Mouse (Mus musculus) embryonic facial prominence, embryonic 14.5 days (tissue): ENCODE results near the gene Ell. TPM values are rescaled to one million over a fixed set of nuclear protein-coding genes. Genes with fewer than 3 reads are reported as not detected.

Source experiments
- ATAC-seq: fragments of 200-750 bp; cut with Nextera tagmentation; 2 replicates; pipeline ENCODE4 v1.8.0; 2017; ENCODE audit warnings: low read depth, moderate number of reproducible peaks, moderate TSS enrichment
- DNase-seq: peaks from one replicate; pipeline ENCODE4 v3.0.0-alpha.2; 2015; ENCODE audit warnings: low spot score
- H3K27ac ChIP-seq: fragments of 300-500 bp; sonication (generic); replicated peaks from 2 replicates; pipeline ENCODE4 v1.5.1; 2014; ENCODE audit warnings: low read depth, mild to moderate bottlenecking, low read length, moderate library complexity
- H3K27me3 ChIP-seq: fragments of 300-500 bp; sonication (generic); replicated peaks from 2 replicates; pipeline ENCODE4 v1.6.1; 2014; ENCODE audit warnings: low read length; ENCODE audit not compliant: control insufficient read depth, insufficient read depth
- H3K36me3 ChIP-seq: fragments of 300-500 bp; sonication (generic); 2 replicates; pipeline ENCODE4 v1.6.1; 2014; ENCODE audit warnings: low read length, mixed read lengths; ENCODE audit not compliant: control insufficient read depth, insufficient read depth
- H3K4me1 ChIP-seq: fragments of 300-500 bp; sonication (generic); 2 replicates; pipeline ENCODE4 v1.6.1; 2014; ENCODE audit warnings: antibody characterized with exemption, low read length; ENCODE audit not compliant: control insufficient read depth, insufficient read depth
- H3K4me2 ChIP-seq: fragments of 300-500 bp; sonication (generic); 2 replicates; pipeline ENCODE4 v1.6.1; 2014; ENCODE audit warnings: low read depth, mild to moderate bottlenecking, low read length, moderate library complexity, mixed read lengths
- H3K4me3 ChIP-seq: fragments of 300-500 bp; sonication (generic); 2 replicates; pipeline ENCODE4 v1.5.1; 2014; ENCODE audit warnings: low read depth, mild to moderate bottlenecking, low read length
- H3K9ac ChIP-seq: fragments of 300-500 bp; sonication (generic); 2 replicates; pipeline ENCODE4 v1.6.1; 2014; ENCODE audit warnings: low read depth, mild to moderate bottlenecking, low read length, moderate library complexity, mixed read lengths
- H3K9me3 ChIP-seq: fragments of 300-500 bp; sonication (generic); 2 replicates; pipeline ENCODE4 v1.6.1; 2016; ENCODE audit warnings: low read length; ENCODE audit not compliant: control insufficient read depth
- WGBS: fragments of 180-500 bp; shearing (Covaris S2); extraction: QIAGEN DNeasy Blood & Tissue Kit; methylation state at CpG from one replicate; pipeline ENCODE4 v1.1.7; 2014; 5-methylcytosine and 5-hydroxymethylcytosine counted together
- polyA plus RNA-seq: library from polyadenylated mRNA; unstranded; fragments of >200 nt; fragmentation: Nextera tagmentation; extraction: Ambion mirVana; gene quantifications from 2 replicates; pipeline ENCODE4 v1.2.1, GENCODE M21; 2014

The Ell gene
- polyA plus RNA-seq, 1 experiment from 2014 or later: 17.3 TPM

DNA sequence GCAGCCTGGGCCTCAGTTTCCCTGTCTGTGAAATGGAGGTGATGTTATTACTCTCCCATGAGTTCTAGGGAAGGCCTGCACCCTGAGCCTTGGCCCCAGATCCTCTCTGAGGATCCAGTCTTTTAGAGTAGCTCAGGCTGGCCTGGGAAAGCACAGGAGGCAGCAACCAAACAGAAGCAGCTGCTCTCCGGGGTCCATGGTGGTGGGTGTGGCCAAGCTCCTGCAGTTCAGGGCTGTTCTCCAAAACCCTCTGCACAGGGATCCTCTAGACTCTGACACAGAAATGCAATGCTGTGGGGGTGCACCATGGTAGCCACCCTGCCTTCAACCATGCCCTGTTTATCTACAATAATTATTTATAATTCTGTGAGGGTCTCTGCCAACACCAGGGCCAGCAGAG lies 74.5 kb downstream of the Ell start:
- H3K9me3 ChIP-seq: no peaks in the 10 kb centered on the region
- H3K4me2 ChIP-seq: no peak overlapping the region
- peak overlapping the region; percentile 16; the same call in 1 of the 2 replicates for H3K9ac ChIP-seq
- H3K4me1 ChIP-seq: peaks cover 11% of the 10 kb centered on the region
- no peak overlapping the region for H3K4me3 ChIP-seq
- H3K27me3 ChIP-seq: no peaks in the 10 kb centered on the region
- DNase-seq (no peak), ATAC-seq (no peak)
- H3K36me3 ChIP-seq: no peaks in the 10 kb centered on the region
- 0% methylated on average over 1 of the region's 1 CpGs for WGBS
- H3K27ac ChIP-seq: no peak overlapping the region

DNA sequence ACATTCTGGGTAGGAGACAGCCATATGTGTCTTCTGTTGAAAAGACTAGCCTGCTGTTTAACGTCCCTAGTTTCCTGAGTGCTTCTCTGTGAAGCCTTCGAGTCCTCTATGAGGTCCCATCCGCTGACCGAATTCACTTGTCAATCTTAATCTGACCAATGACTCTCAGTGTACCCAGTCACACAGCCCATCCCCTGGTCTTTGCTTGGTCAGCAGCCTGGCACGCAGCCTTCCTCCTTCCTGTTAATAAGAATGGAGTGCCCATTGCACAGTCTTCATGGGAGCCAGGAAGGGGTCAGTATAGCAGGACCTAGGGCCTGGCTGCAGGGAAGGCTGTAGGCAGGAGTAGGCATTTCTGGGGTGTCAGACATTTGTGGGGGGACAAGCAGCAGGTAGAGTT lies 75.2 kb downstream of the Ell start:
- ATAC-seq (no peak), DNase-seq (no peak)
- 70% methylated on average over 5 of the region's 5 CpGs for WGBS
- H3K9ac ChIP-seq: no peak overlapping the region
- no peak overlapping the region for H3K4me2 ChIP-seq
- H3K4me1 ChIP-seq: peaks cover 5% of the 10 kb centered on the region
- no peaks in the 10 kb centered on the region for H3K9me3 ChIP-seq
- no peak overlapping the region for H3K4me3 ChIP-seq
- no peaks in the 10 kb centered on the region for H3K27me3 ChIP-seq
- H3K27ac ChIP-seq: no peak overlapping the region
- no peaks in the 10 kb centered on the region for H3K36me3 ChIP-seq

DNA sequence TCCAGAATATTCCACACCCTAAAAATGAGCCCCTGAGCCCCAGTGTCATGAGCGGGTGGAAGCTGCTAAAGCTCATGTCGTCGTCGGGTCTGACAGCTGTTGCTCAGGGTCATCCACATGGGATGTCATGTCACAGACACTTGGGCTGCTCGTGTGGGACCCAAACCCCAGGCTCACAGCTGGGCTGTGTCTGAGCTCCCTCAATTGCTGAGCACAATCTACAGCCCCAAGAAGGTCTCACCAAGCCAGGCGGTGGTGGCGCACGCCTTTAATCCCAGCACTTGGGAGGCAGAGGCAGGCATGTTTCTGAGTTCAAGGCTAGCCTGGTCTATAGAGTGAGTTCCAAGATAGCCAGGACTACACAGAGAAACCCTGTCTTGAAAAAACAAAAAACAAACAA lies 76.0 kb downstream of the Ell start:
- 91% methylated on average over 8 of the region's 8 CpGs for WGBS
- H3K9me3 ChIP-seq: no peaks in the 10 kb centered on the region
- no peak for ATAC-seq

DNA sequence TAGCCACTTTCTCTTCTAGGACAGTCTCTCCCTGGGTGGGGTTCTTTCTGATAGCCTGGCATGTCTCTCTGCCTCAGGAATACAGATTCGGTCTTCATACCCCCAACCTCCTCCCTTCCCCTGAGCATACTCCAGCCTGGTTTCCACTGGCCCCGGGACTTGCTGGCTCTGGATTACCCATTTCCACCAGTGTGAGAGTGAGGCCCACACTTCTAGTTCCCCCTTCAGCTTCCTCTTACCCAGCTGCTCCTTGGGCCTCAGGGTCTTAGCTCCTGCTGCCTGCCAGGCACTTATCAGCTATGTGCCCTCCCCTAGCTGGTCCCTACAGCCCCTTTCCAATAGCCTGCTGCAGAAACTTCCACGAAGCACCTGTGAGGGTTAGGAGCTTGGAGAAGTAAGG lies 76.6 kb downstream of the Ell start, which contains the start of gene Lrrc25:
Gene Lrrc25, plus strand, starts transcription at position 262 of the 400 bp plus-strand sequence.
- H3K4me3 ChIP-seq: no peak within 1 kb of the TSS
- DNase-seq: no peak
- H3K27me3 ChIP-seq: no peaks in the 10 kb centered on the region; the same call in 1 of the 2 replicates
- no peaks in the 10 kb centered on the region for H3K9me3 ChIP-seq
- ATAC-seq: no peak
- H3K36me3 ChIP-seq: no peaks in the 10 kb centered on the region
- WGBS: 76% methylated on average over 3 of the region's 3 CpGs
- H3K27ac ChIP-seq: no peak within 1 kb of the TSS
- H3K4me2 ChIP-seq: no peak within 1 kb of the TSS; the same call in 1 of the 2 replicates
- no peaks in the 10 kb centered on the region for H3K4me1 ChIP-seq
- H3K9ac ChIP-seq: no peak within 1 kb of the TSS

More for the DNA sequence above, 76.0 kb downstream of the Ell start:
- no peak overlapping the region for H3K9ac ChIP-seq
- H3K27me3 ChIP-seq: no peaks in the 10 kb centered on the region
- no peak for DNase-seq
- no peak overlapping the region for H3K4me2 ChIP-seq
- peaks cover 4% of the 10 kb centered on the region for H3K4me1 ChIP-seq
- no peaks in the 10 kb centered on the region for H3K36me3 ChIP-seq
- no peak overlapping the region for H3K27ac ChIP-seq
- H3K4me3 ChIP-seq: no peak overlapping the region

DNA sequence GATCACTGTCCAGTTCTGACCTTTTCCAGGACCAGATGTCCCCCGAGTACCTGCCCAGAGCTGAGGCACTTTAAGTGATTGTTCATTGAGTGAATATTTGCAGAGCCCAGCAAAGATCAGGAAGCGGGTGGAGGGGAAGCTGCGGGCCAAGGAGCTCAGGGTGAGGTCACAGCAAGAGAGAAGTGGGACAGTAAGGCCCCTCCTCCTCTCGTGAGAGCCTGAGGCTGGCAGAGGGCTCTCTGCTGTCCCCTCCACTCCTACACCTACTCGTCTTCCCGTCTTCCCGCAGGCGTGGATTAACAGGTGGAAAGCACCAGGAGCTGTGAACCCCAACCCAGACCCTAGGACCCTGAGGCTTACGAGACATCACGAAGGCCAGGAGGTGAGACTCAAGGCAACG lies 77.4 kb downstream of the Ell start:
- Histone ChIP-seq H3K4me1 (no peaks in the 10 kb centered on the region), H3K4me3 (no peak overlapping the region), H3K4me2 (no peak overlapping the region; the same call in 1 of the 2 replicates), H3K9me3 (no peaks in the 10 kb centered on the region), H3K27me3 (no peaks in the 10 kb centered on the region; the same call in 1 of the 2 replicates), H3K9ac (no peak overlapping the region), H3K27ac (no peak overlapping the region), H3K36me3 (no peaks in the 10 kb centered on the region)
- DNase-seq (no peak), ATAC-seq (no peak)
- WGBS: 61% methylated on average over 11 of the region's 11 CpGs

DNA sequence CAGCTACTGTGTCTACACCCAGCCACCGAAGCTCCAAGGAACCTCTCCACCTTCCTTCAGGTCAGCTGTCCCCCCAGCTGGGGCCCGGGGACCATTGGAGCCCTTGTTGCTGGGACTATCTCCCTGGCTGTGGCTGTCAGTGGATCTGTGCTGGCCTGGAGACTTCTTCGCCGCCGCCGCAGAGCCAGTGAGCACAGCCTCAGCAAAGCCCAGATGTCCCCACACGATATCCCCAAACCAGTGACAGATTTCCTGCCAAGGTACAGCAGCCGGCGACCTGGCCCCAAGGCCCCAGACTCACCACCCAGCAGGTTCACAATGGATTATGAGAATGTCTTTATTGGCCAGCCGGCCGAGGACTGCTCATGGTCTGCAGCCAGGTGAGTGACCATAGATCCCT lies 78.7 kb downstream of the Ell start:
- Histone ChIP-seq H3K4me3 (no peak overlapping the region), H3K9me3 (no peaks in the 10 kb centered on the region), H3K4me2 (no peak overlapping the region), H3K27ac (no peak overlapping the region), H3K27me3 (no peaks in the 10 kb centered on the region; the same call in none of the 2 replicates), H3K4me1 (no peaks in the 10 kb centered on the region), H3K9ac (0 out of 2 replicates have a peak overlapping the region, but pooled peaks have one; percentile 30), H3K36me3 (no peaks in the 10 kb centered on the region)
- WGBS: 77% methylated on average over 11 of the region's 11 CpGs
- DNase-seq: no peak
- ATAC-seq: no peak

DNA sequence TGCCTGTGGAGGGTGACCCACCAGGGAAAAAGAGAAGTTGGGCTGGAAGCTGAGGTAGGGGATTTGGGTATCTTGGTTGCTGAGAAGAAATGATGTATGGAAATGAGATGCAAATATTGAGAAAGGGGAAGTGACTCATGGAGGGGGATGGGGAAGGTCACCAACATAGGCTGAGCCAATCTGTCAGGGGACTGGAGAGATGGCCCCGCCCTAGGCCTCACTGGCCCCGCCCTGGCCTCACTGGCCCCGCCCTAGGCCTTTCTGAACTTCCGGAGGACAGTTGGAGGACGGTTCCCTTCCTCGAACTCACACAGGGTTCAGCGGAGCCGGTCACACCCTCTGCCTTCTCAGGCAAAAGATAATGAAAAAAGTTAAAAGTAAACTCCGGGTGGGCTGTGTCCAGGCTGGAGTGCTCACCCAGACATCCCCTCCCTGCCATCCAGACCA lies 79.7 kb downstream of the Ell start:
- Histone ChIP-seq H3K4me3 (no peak overlapping the region), H3K27ac (no peak overlapping the region), H3K4me2 (no peak overlapping the region), H3K27me3 (no peaks in the 10 kb centered on the region; the same call in none of the 2 replicates), H3K4me1 (no peaks in the 10 kb centered on the region), H3K9ac (no peak overlapping the region), H3K9me3 (no peaks in the 10 kb centered on the region), H3K36me3 (no peaks in the 10 kb centered on the region)
- ATAC-seq (peak; percentile 38; the same call in 1 of the 2 replicates), DNase-seq (no peak)
- 33% methylated on average over 8 of the region's 9 CpGs for WGBS

DNA sequence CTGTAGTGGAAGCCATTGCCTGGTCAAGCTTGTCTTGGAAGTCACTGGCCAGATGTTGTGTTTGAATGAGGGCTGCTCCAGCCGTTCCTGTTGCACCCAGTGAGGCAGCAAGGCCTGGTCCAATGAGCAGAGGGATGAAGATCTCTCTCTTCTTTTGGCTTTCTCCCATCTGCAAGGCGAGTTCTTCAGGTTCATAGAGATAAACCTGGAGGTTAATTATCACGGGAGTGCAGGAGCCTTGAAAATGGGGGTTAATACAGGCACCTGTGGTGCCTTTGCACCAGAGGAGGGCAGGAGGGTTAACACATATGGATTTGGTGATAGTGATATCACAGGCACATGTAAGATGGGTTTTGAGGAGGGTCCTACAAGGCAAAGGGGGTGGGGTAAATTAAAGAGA lies 83.0 kb downstream of the Ell start:
- Histone ChIP-seq H3K4me1 (no peaks in the 10 kb centered on the region), H3K4me3 (no peak overlapping the region), H3K9me3 (no peaks in the 10 kb centered on the region), H3K27ac (no peak overlapping the region), H3K9ac (no peak overlapping the region), H3K4me2 (no peak overlapping the region), H3K36me3 (no peaks in the 10 kb centered on the region), H3K27me3 (no peaks in the 10 kb centered on the region; the same call in none of the 2 replicates)
- 56% methylated on average over 3 of the region's 3 CpGs for WGBS
- DNase-seq: no peak
- no peak for ATAC-seq

DNA sequence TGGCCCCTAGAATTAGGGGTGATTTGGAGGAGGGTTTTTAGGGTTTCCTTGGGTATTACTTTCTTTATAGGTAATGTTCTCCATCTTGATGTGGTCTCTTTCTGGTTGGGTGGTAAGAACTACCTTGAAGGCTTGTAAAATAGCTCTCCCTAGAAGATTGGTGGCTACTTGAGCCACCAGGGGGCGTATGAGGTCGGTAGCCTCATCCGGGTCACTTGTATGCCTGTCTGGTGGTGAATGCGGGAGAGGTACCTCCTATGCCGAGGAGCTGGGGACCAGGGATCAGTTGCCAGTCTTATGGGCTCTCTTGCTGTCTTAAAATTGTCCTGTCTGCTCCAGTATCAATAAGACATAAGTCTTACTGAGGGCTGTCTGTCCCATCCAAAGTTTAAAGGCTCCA lies 85.8 kb downstream of the Ell start:
- H3K4me1 ChIP-seq: no peaks in the 10 kb centered on the region
- WGBS: 13% methylated on average over 5 of the region's 5 CpGs
- H3K36me3 ChIP-seq: no peaks in the 10 kb centered on the region
- H3K9ac ChIP-seq: no peak overlapping the region
- ATAC-seq (no peak), DNase-seq (peak; percentile 53)
- no peak overlapping the region for H3K27ac ChIP-seq
- peak overlapping the region; percentile 23; the same call in 1 of the 2 replicates for H3K4me2 ChIP-seq
- H3K27me3 ChIP-seq: no peaks in the 10 kb centered on the region; the same call in none of the 2 replicates
- H3K9me3 ChIP-seq: no peaks in the 10 kb centered on the region
- H3K4me3 ChIP-seq: no peak overlapping the region
